Mouse (Mus musculus) C2C12 (cell line): ENCODE results near the gene Snx27. TPM values are rescaled to one million over a fixed set of nuclear protein-coding genes. Genes with fewer than 3 reads are reported as not detected.

ENCODE experiments used
- H3K27me3 ChIP-seq: one replicate; pipeline ENCODE4 v1.6.1; 2011; ENCODE audit not compliant: control insufficient read depth, insufficient read depth, insufficient read length
- H3K36me3 ChIP-seq: one replicate; pipeline ENCODE4 v1.6.1; 2011; ENCODE audit not compliant: control insufficient read depth, insufficient read depth
- H3K4me3 ChIP-seq: one replicate; pipeline ENCODE4 v1.5.1; 2011; ENCODE audit warnings: mild to moderate bottlenecking, control low read depth; ENCODE audit not compliant: poor library complexity, insufficient read depth, severe bottlenecking
- H3K79me2 ChIP-seq: one replicate; pipeline ENCODE4 v1.6.1; 2011; ENCODE audit not compliant: control insufficient read depth, insufficient read depth
- H3K79me3 ChIP-seq: one replicate; pipeline ENCODE4 v1.6.1; 2011; ENCODE audit warnings: low read depth, control low read depth
- H3ac ChIP-seq: one replicate; pipeline ENCODE3; 2011; ENCODE audit warnings: low read depth; ENCODE audit not compliant: control insufficient read depth, insufficient read length
- CEBPB ChIP-seq: IDR thresholded peaks from one replicate; pipeline ENCODE4 v1.6.1; 2011; ENCODE audit warnings: low read depth, mild to moderate bottlenecking, control low read depth, moderate library complexity
- CTCF ChIP-seq: IDR thresholded peaks from one replicate; pipeline ENCODE4 v1.5.1; 2011; ENCODE audit not compliant: control insufficient read depth, insufficient read depth, insufficient read length
- FOSL1 ChIP-seq: IDR thresholded peaks from one replicate; pipeline ENCODE4 v1.8.0; 2011; ENCODE audit warnings: mild to moderate bottlenecking, low read length; ENCODE audit not compliant: poor library complexity, insufficient read depth, severe bottlenecking
- MAX ChIP-seq: IDR thresholded peaks from one replicate; pipeline ENCODE4 v1.6.1; 2011; ENCODE audit warnings: mild to moderate bottlenecking, control low read depth
- MYOD1 ChIP-seq: IDR thresholded peaks from one replicate; pipeline ENCODE4 v1.6.1; 2011; ENCODE audit warnings: low read depth; ENCODE audit not compliant: control insufficient read depth, insufficient read length
- MYOG ChIP-seq: IDR thresholded peaks from one replicate; pipeline ENCODE4 v1.6.1; 2011; ENCODE audit not compliant: control insufficient read depth, insufficient read length; ENCODE audit errors: extremely low read depth
- USF1 ChIP-seq: IDR thresholded peaks from one replicate; pipeline ENCODE4 v1.6.1; 2011; ENCODE audit warnings: low read depth, mild to moderate bottlenecking, control low read depth, moderate library complexity
- polyA plus RNA-seq: library from polyadenylated mRNA; unstranded; fragments of >200 nt; fragmentation: generic; extraction: Trizol; gene quantifications from one replicate; pipeline ENCODE4 v1.2.1, GENCODE M21; 2012; ENCODE audit warnings: missing spikeins

Gene Snx27
- polyA plus RNA-seq, 1 experiment, result 14.9 TPM

DNA sequence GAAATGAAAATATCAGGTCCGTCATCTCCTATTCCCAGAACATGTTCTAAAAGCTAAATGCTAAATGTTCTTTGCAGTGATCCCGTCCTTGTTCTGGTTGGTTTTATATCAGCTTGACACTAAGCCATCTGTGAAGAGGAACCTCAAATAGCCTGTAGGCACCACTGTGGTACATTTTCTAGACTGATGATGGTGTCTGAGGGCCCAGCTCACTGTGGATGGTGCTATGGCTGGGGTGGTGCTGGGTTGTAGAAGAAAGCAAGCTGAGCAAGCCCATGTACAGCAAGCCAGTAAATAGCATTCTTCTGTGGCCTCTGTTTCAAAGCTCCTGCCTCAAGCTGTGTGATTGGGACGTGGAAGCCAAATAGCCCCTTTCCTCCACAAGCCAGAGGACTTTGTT lies 125.5 kb downstream of the Snx27 start:
- no peaks in the 10 kb centered on the region for H3K36me3 ChIP-seq
- H3K79me3 ChIP-seq, result no peaks in the 10 kb centered on the region
- no peaks in the 10 kb centered on the region for H3K79me2 ChIP-seq
- H3ac ChIP-seq, result no peak overlapping the region
- no peaks in the 10 kb centered on the region for H3K27me3 ChIP-seq
- H3K4me3 ChIP-seq, result no peak overlapping the region
- TF ChIP-seq USF1 (no peak), CEBPB (no peak), MYOG (no peak), MAX (no peak), CTCF (no peak), MYOD1 (no peak), FOSL1 (no peak)

GRCm38 (mm10) chr3:94456529-94457000 lies 126.0 kb downstream of the Snx27 start:
- H3K4me3 ChIP-seq, result no peak overlapping the region
- no peaks in the 10 kb centered on the region for H3K79me3 ChIP-seq
- no peaks in the 10 kb centered on the region for H3K27me3 ChIP-seq
- no peak overlapping the region for H3ac ChIP-seq
- no peaks in the 10 kb centered on the region for H3K79me2 ChIP-seq
- H3K36me3 ChIP-seq, result no peaks in the 10 kb centered on the region
- TF ChIP-seq MYOD1, result no peak
- TF ChIP-seq USF1, result no peak
- peak; percentile 30 for TF ChIP-seq CTCF
- TF ChIP-seq FOSL1, result no peak
- no peak for TF ChIP-seq MAX

DNA sequence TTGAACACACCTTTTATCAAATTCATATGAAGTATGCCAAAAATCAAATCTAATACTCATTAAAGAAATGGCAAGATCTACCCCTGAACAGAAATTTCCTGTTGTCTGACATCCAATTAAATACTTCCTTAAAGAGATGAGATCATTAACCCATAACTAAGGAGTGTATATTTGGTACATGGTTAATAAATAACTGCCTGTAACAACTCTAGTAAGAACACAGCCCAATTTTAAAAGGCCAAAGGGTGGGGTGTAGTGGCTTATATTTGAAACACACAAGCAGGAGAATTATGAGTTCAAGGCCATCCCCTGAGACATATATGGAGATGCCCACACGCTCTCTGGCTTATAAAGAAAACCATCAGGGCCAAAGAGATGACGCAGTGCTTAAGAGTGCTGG lies 133.1 kb downstream of the Snx27 start:
- H3K36me3 ChIP-seq, result peaks cover 52% of the 10 kb centered on the region
- peaks cover 12% of the 10 kb centered on the region for H3K79me2 ChIP-seq
- no peak overlapping the region for H3K4me3 ChIP-seq
- H3K79me3 ChIP-seq, result peaks cover 5% of the 10 kb centered on the region
- TF ChIP-seq FOSL1, result no peak
- TF ChIP-seq USF1, result no peak
- no peak for TF ChIP-seq CTCF
- TF ChIP-seq CEBPB, result no peak
- TF ChIP-seq MYOD1, result no peak
- TF ChIP-seq MAX, result no peak
- TF ChIP-seq MYOG, result no peak
- no peaks in the 10 kb centered on the region for H3K27me3 ChIP-seq
- no peak overlapping the region for H3ac ChIP-seq

Other genes with a start within 250 kb of the Snx27 start
- gene Them5, start 240.6 kb downstream of the Snx27 start, polyA plus RNA-seq, result not detected
- not detected for gene C2cd4d, start 220.3 kb downstream of the Snx27 start, polyA plus RNA-seq
- 0.05 TPM for gene Rorc, start 209.9 kb downstream of the Snx27 start, polyA plus RNA-seq
- 0.01 TPM for gene Lingo4, start 184.2 kb downstream of the Snx27 start, polyA plus RNA-seq
- 7.5 TPM for gene Tdrkh, start 169.4 kb downstream of the Snx27 start, polyA plus RNA-seq
- 81.6 TPM for gene Mrpl9, start 139.4 kb downstream of the Snx27 start, polyA plus RNA-seq
- gene Oaz3, start 138.8 kb downstream of the Snx27 start, polyA plus RNA-seq, result 0.08 TPM
- 0.07 TPM for gene Celf3, start 104.4 kb downstream of the Snx27 start, polyA plus RNA-seq
- gene Riiad1, start 102.4 kb downstream of the Snx27 start, polyA plus RNA-seq, result 0.27 TPM
- gene Gm10972, start 60.4 kb upstream of the Snx27 start, polyA plus RNA-seq, result not detected
- 2.8 TPM for gene Tuft1, start 76.2 kb upstream of the Snx27 start, polyA plus RNA-seq
- not detected for gene Selenbp2, start 110.8 kb upstream of the Snx27 start, polyA plus RNA-seq
- 0.05 TPM for gene Cgn, start 203.8 kb upstream of the Snx27 start, polyA plus RNA-seq